Mouse (Mus musculus) embryo, embryonic 9.5 days (tissue): ENCODE measurements around the gene Pitpnm1.

Experiments
- DNase-seq: peaks from one replicate; pipeline ENCODE4 v3.0.0-alpha.2; 2017; ENCODE audit errors: extremely low spot score

Pitpnm1 gene

GRCm38 (mm10) chr19:4140147-4140546 lies 40.3 kb downstream of the Pitpnm1 start:
- no peak for DNase-seq

- DNase-seq = no peak
Measured at GRCm38 (mm10) chr19:4142416-4143173, 42.8 kb downstream of the Pitpnm1 start.

GRCm38 (mm10) chr19:4143759-4144268 lies 44.0 kb downstream of the Pitpnm1 start, which contains the start of gene Cabp4:
Cabp4 (minus strand) TSS chr19:4144033.
- no peak for DNase-seq

GRCm38 (mm10) chr19:4144550-4145498 lies 45.0 kb downstream of the Pitpnm1 start:
- no peak for DNase-seq

- DNase-seq = no peak
Measured at GRCm38 (mm10) chr19:4145936-4146335, 46.1 kb downstream of the Pitpnm1 start.

GRCm38 (mm10) chr19:4146366-4147021 lies 46.7 kb downstream of the Pitpnm1 start:
- no peak for DNase-seq

GRCm38 (mm10) chr19:4147022-4147405 lies 47.2 kb downstream of the Pitpnm1 start:
- DNase-seq = no peak

- DNase-seq = no peak
Measured at GRCm38 (mm10) chr19:4147782-4148490, 48.1 kb downstream of the Pitpnm1 start.

- peak; percentile 98 for DNase-seq
Measured at GRCm38 (mm10) chr19:4148491-4148806, 48.7 kb downstream of the Pitpnm1 start, which contains the start of gene Coro1b. Coro1b (plus strand) TSS chr19:4148619.

GRCm38 (mm10) chr19:4148819-4149218 lies 49.0 kb downstream of the Pitpnm1 start:
- DNase-seq = no peak

GRCm38 (mm10) chr19:4149283-4149682 lies 49.5 kb downstream of the Pitpnm1 start:
- no peak for DNase-seq

- DNase-seq = no peak
Measured at GRCm38 (mm10) chr19:4149764-4150461, 50.1 kb downstream of the Pitpnm1 start.

GRCm38 (mm10) chr19:4150567-4151487 lies 51.0 kb downstream of the Pitpnm1 start:
- DNase-seq = no peak

- no peak for DNase-seq
Measured at GRCm38 (mm10) chr19:4151488-4151860, 51.7 kb downstream of the Pitpnm1 start.

GRCm38 (mm10) chr19:4151898-4152297 lies 52.1 kb downstream of the Pitpnm1 start:
- DNase-seq = no peak

GRCm38 (mm10) chr19:4152445-4153231 lies 52.8 kb downstream of the Pitpnm1 start:
- no peak for DNase-seq

- no peak for DNase-seq
Measured at GRCm38 (mm10) chr19:4153232-4153654, 53.4 kb downstream of the Pitpnm1 start, which contains the start of gene Ptprcap. Ptprcap (plus strand) TSS chr19:4153604.

GRCm38 (mm10) chr19:4154437-4155222 lies 54.8 kb downstream of the Pitpnm1 start:
- DNase-seq = no peak
